Mouse (Mus musculus) ES-CJ7 (cell line): ENCODE data around the gene Usp48.

Experiments
- DNase-seq: peaks from one replicate; pipeline ENCODE4 v3.0.0; 2011; ENCODE audit warnings: low read depth, low spot score

Usp48 gene

GRCm38 (mm10) chr4:137609702-137610101 lies 16.1 kb downstream of the Usp48 start:
- no peak for DNase-seq

GRCm38 (mm10) chr4:137610256-137610655 lies 16.7 kb downstream of the Usp48 start:
- no peak for DNase-seq

GRCm38 (mm10) chr4:137622847-137623246 lies 29.3 kb downstream of the Usp48 start:
- no peak for DNase-seq

GRCm38 (mm10) chr4:137627476-137628235 lies 34.1 kb downstream of the Usp48 start:
- no peak for DNase-seq

GRCm38 (mm10) chr4:137628400-137628799 lies 34.8 kb downstream of the Usp48 start:
- DNase-seq, result no peak

GRCm38 (mm10) chr4:137629354-137629753 lies 35.8 kb downstream of the Usp48 start:
- DNase-seq, result no peak

- DNase-seq, result no peak
Measured at GRCm38 (mm10) chr4:137630153-137630552, 36.6 kb downstream of the Usp48 start.

GRCm38 (mm10) chr4:137631596-137631995 lies 38.0 kb downstream of the Usp48 start:
- DNase-seq, result peak; percentile 35

- DNase-seq, result no peak
Measured at GRCm38 (mm10) chr4:137633394-137633793, 39.8 kb downstream of the Usp48 start.

- DNase-seq, result no peak
Measured at GRCm38 (mm10) chr4:137636597-137636996, 43.0 kb downstream of the Usp48 start.

- no peak for DNase-seq
Measured at GRCm38 (mm10) chr4:137641556-137641955, 48.0 kb downstream of the Usp48 start.

GRCm38 (mm10) chr4:137642101-137642500 lies 48.5 kb downstream of the Usp48 start:
- no peak for DNase-seq

- no peak for DNase-seq
Measured at GRCm38 (mm10) chr4:137643459-137643858, 49.9 kb downstream of the Usp48 start.

- no peak for DNase-seq
Measured at GRCm38 (mm10) chr4:137646262-137646661, 52.7 kb downstream of the Usp48 start.

- no peak for DNase-seq
Measured at GRCm38 (mm10) chr4:137647648-137648047, 54.1 kb downstream of the Usp48 start.

- no peak for DNase-seq
Measured at GRCm38 (mm10) chr4:137648230-137648629, 54.7 kb downstream of the Usp48 start.

GRCm38 (mm10) chr4:137650912-137651311 lies 57.4 kb downstream of the Usp48 start:
- DNase-seq, result no peak

GRCm38 (mm10) chr4:137652835-137653346 lies 59.3 kb downstream of the Usp48 start:
- DNase-seq, result no peak

- DNase-seq, result no peak
Measured at GRCm38 (mm10) chr4:137655241-137656031, 61.9 kb downstream of the Usp48 start.

- no peak for DNase-seq
Measured at GRCm38 (mm10) chr4:137657674-137658073, 64.1 kb downstream of the Usp48 start.

GRCm38 (mm10) chr4:137659541-137659940 lies 66.0 kb downstream of the Usp48 start:
- peak; percentile 94 for DNase-seq

GRCm38 (mm10) chr4:137660364-137661077 lies 67.0 kb downstream of the Usp48 start:
- DNase-seq, result no peak
